Mouse (Mus musculus) embryo, embryonic 11 days (tissue): ENCODE data around the gene Ado.

Experiments
- DNase-seq: peaks from one replicate; pipeline ENCODE4 v3.0.0-alpha.2; 2015

The Ado gene

GRCm38 (mm10) chr10:67535972-67536371 lies 12.8 kb downstream of the Ado start:
- DNase-seq: peak; percentile 91

GRCm38 (mm10) chr10:67535256-67535655 lies 13.5 kb downstream of the Ado start, which contains the start of gene Egr2:
Egr2 (plus strand) TSS chr10:67535475.
- DNase-seq: peak; percentile 48

GRCm38 (mm10) chr10:67529769-67530168 lies 19.0 kb downstream of the Ado start:
- DNase-seq: no peak

- DNase-seq: no peak
Measured at GRCm38 (mm10) chr10:67526435-67526834, 22.3 kb downstream of the Ado start.

- no peak for DNase-seq
Measured at GRCm38 (mm10) chr10:67524694-67525093, 24.1 kb downstream of the Ado start.

GRCm38 (mm10) chr10:67524130-67524529 lies 24.6 kb downstream of the Ado start:
- no peak for DNase-seq

- no peak for DNase-seq
Measured at GRCm38 (mm10) chr10:67518733-67519132, 30.0 kb downstream of the Ado start.

GRCm38 (mm10) chr10:67512871-67513270 lies 35.9 kb downstream of the Ado start:
- no peak for DNase-seq

- DNase-seq: no peak
Measured at GRCm38 (mm10) chr10:67512211-67512610, 36.5 kb downstream of the Ado start.

- no peak for DNase-seq
Measured at GRCm38 (mm10) chr10:67505248-67505647, 43.5 kb downstream of the Ado start.

GRCm38 (mm10) chr10:67504046-67504445 lies 44.7 kb downstream of the Ado start:
- DNase-seq: no peak

GRCm38 (mm10) chr10:67503320-67503995 lies 45.3 kb downstream of the Ado start:
- no peak for DNase-seq

GRCm38 (mm10) chr10:67497951-67498350 lies 50.8 kb downstream of the Ado start:
- DNase-seq: no peak

GRCm38 (mm10) chr10:67497144-67497892 lies 51.4 kb downstream of the Ado start:
- no peak for DNase-seq
